In the genomic region with DNA sequence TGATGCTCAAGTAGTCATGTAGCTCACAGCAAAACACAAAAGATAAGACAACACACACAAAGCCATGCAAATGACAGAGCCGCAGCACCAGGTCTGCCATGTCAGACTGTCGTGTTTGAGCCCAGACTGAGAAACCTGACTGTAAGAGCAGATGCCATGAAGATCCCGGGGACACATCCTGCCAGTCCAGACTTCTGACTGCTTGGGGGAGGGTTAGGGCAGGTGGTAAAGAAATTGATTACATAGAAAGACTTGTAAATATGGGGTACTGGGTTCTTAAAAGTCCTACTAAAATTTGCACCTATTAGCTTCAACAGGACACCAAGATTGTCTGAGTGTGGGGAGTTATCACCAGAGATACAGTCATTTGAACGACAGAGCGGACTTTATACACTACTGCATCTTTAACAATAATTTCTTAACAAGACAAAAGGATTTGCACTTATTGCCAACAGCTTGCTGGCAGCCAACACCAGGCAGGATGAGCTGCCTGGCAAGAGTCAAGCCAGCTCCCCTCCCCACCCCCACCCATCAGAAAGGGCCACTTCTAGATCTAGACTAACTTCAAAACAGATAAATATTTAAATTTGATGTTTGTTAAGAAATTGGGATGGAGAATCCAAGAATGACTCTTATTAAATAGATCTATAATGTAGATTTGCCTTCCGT, we compare ENCODE assay signal across 11 mouse cellular contexts.
DNase-seq lines count a peak whose midpoint lies in the region; ATAC-seq and TF ChIP-seq lines count a peak whose summit lies in the region.
"Had no signal": no experiment of that assay in that cellular context is flagged by ENCODE, and none has a peak within 500 bp of the region (broad histone marks: within the 10 kb centered on the region; RNA-seq: fewer than 3 reads in every experiment).

No protein-coding gene starts in this region.

- H3K4me1 ChIP-seq in cerebellum, adult 2 months (ENCODE audit: control insufficient read depth, insufficient read depth, low read length) = peaks cover 68% of the 10 kb centered on the region
- H3K4me1 ChIP-seq in embryonic facial prominence, embryonic 15.5 days = peaks cover 66% of the 10 kb centered on the region
- peaks cover 31% of the 10 kb centered on the region for H3K4me1 ChIP-seq in midbrain, embryonic 11.5 days (ENCODE audit: control insufficient read depth, insufficient read depth, low read length)

- WGBS in cerebellum, adult 2 months = 31% methylated on average over 6 of the region's 6 CpGs
- WGBS in embryonic facial prominence, embryonic 15.5 days = 43% methylated on average over 6 of the region's 6 CpGs
- 69% methylated on average over 6 of the region's 6 CpGs for WGBS in midbrain, embryonic 11.5 days

- no peaks in the 10 kb centered on the region for H3K36me3 ChIP-seq in embryonic facial prominence, embryonic 15.5 days
- H3K36me3 ChIP-seq in midbrain, embryonic 11.5 days (ENCODE audit: control insufficient read depth, insufficient read depth, low read length) = no peaks in the 10 kb centered on the region
- H3K36me3 ChIP-seq: limb, embryonic 12.5 days had no signal

- no peaks in the 10 kb centered on the region for H3K27me3 ChIP-seq in cerebellum, adult 2 months (ENCODE audit: control insufficient read depth, insufficient read depth, low read length)
- H3K27me3 ChIP-seq in embryonic facial prominence, embryonic 15.5 days = no peaks in the 10 kb centered on the region
- no peaks in the 10 kb centered on the region for H3K27me3 ChIP-seq in midbrain, embryonic 11.5 days (ENCODE audit: control insufficient read depth, insufficient read depth, low read length)
- H3K27me3 ChIP-seq: limb, embryonic 12.5 days; Patski had no signal

- no peak for ATAC-seq in embryonic facial prominence, embryonic 15.5 days (ENCODE audit: insufficient number of reproducible peaks, low FRiP score, low TSS enrichment, low read depth)
- no peak for ATAC-seq in midbrain, embryonic 11.5 days (ENCODE audit: low FRiP score)
- ATAC-seq: Patski had no signal

- peak; percentile 38 to 53 for DNase-seq in cerebellum, postnatal 14 days
- no peak for DNase-seq in cerebellum, adult 2 months
- peak; percentile 46 for DNase-seq in left cerebral cortex, postnatal 4 days
- no peak for DNase-seq in left cerebral cortex, adult 9 months (ENCODE audit: low spot score in 2 of 2)
- no peak for DNase-seq in midbrain, embryonic 11.5 days (ENCODE audit: low spot score, missing footprints)
- no peak for DNase-seq in c-Kit-positive CD71-positive TER-119-positive erythroid progenitor cells, embryonic 14.5 days (ENCODE audit: low spot score)
- DNase-seq in cerebellum, adult 8-10 months = no peak
- DNase-seq: kidney, adult 2 months had no signal

- no peak for TF ChIP-seq POLR2A in cerebellum, adult 2 months (IDR thresholded peaks at IDR 0.05; ENCODE audit: borderline replicate concordance, insufficient read depth, low read length)

- no peak overlapping the region for H3K27ac ChIP-seq in cerebellum, adult 2 months (ENCODE audit: insufficient read depth, low read length)
- peak overlapping the region; percentile 55 for H3K27ac ChIP-seq in embryonic facial prominence, embryonic 15.5 days (replicated peaks)
- 0 out of 2 replicates have a peak overlapping the region, but pooled peaks have one; percentile 3 for H3K27ac ChIP-seq in midbrain, embryonic 11.5 days (ENCODE audit: low read depth, low read length)

- H3K9ac ChIP-seq in embryonic facial prominence, embryonic 15.5 days = no peak overlapping the region
- 0 out of 2 replicates have a peak overlapping the region, but pooled peaks have one; percentile 18 for H3K9ac ChIP-seq in midbrain, embryonic 11.5 days (ENCODE audit: low read length)
- H3K9ac ChIP-seq: limb, embryonic 12.5 days had no signal

- H3K9me3 ChIP-seq in embryonic facial prominence, embryonic 15.5 days (replicated peaks) = no peaks in the 10 kb centered on the region
- no peaks in the 10 kb centered on the region for H3K9me3 ChIP-seq in midbrain, embryonic 11.5 days (ENCODE audit: control insufficient read depth, low read length)
- H3K9me3 ChIP-seq: limb, embryonic 12.5 days had no signal

- no peak for TF ChIP-seq CTCF in cerebellum, adult 2 months (IDR thresholded peaks at IDR 0.05; ENCODE audit: borderline replicate concordance, insufficient read depth, low read depth, low read length)

- no peak overlapping the region for H3K4me3 ChIP-seq in cerebellum, adult 2 months (replicated peaks; ENCODE audit: insufficient read depth, low read depth, low read length)
- no peak overlapping the region for H3K4me3 ChIP-seq in embryonic facial prominence, embryonic 15.5 days (replicated peaks)
- H3K4me3 ChIP-seq in midbrain, embryonic 11.5 days (ENCODE audit: low read depth, low read length) = no peak overlapping the region
- H3K4me3 ChIP-seq: limb, embryonic 12.5 days had no signal

- intact Hi-C loops in left cerebral cortex, postnatal 4 days (cut with DNase I) = no loop called here

- no peak overlapping the region for H3K4me2 ChIP-seq in embryonic facial prominence, embryonic 15.5 days (replicated peaks)
- no peak overlapping the region for H3K4me2 ChIP-seq in midbrain, embryonic 11.5 days
- H3K4me2 ChIP-seq: limb, embryonic 12.5 days had no signal

Comparison
In these comparisons a context has a peak if more than half of its experiments do, and no peak if none do; other contexts are left out.
1. DNase-seq: peak in cerebellum, postnatal 14 days (2 of 2) and left cerebral cortex, postnatal 4 days (single experiment); none in cerebellum, adult 2 months (0 of 2), left cerebral cortex, adult 9 months (0 of 2), midbrain, embryonic 11.5 days (single experiment), c-Kit-positive CD71-positive TER-119-positive erythroid progenitor cells, embryonic 14.5 days (single experiment) and cerebellum, adult 8-10 months (single experiment).